Mouse (Mus musculus) layer of hippocampus, postnatal 14 days (tissue): ENCODE data around the gene Wwox. TPM values are rescaled to one million over a fixed set of nuclear protein-coding genes. Genes with fewer than 3 reads are reported as not detected.

Source experiments
- DNase-seq, 2 experiments: peaks; one replicate each; pipeline ENCODE4 v3.0.0; 2021 to 2022; ENCODE audit warnings: low spot score in 2 of 2, mixed read lengths in 1 of 2
- total RNA-seq, 2 experiments: library from RNA; stranded (reverse); gene quantifications; 2 replicates each; pipeline ENCODE4 v1.2.3; 2021

Wwox gene
- total RNA-seq, 2 experiments from 2014 or later: 11.2 to 12.3 TPM

DNA sequence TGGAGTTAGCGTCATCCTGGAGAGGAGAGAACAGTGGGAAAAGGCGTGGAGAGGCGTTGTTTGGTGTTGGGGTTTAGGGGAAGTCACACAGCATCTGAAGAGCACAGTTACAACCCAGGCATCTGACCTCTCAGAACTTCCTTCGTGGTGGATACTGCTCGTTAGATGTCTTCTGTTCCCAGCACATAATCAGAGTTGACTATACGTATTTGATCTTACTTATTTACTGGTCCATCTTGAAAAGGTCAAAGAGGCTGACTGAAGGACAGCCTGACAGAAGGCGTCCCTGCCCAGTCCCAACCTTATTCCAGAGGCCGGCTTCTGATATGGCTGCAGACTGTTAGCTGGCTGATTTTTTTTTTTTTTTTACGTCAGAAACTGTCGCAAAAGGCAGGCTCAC is 90.1 kb downstream of the Wwox start:
- no peak for DNase-seq

DNA sequence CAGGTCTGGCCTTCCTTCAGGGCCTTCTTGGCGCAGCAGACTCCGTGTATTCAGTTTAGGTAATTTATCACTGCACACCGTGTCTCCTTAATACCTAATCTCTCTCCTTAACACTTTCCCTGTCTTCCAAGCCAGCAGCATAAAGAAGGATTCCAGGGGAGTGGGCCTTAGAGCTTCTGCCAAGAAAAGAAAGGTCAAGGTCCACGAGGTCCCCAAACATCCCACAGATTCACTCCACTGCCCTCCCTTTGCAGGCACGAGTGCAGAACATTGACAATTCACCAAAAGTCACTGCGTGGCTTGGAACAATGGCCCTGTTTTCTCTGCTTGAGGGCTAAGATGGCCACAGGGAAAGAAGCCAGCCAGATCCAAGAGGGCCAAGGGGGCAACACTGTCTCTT is 96.7 kb downstream of the Wwox start:
- no peak for DNase-seq

GRCm38 (mm10) chr8:114541132-114541531 is 101.7 kb downstream of the Wwox start:
- peak; percentile 13 to 41 for DNase-seq

GRCm38 (mm10) chr8:114548360-114548759 is 108.9 kb downstream of the Wwox start:
- DNase-seq: no peak

DNA sequence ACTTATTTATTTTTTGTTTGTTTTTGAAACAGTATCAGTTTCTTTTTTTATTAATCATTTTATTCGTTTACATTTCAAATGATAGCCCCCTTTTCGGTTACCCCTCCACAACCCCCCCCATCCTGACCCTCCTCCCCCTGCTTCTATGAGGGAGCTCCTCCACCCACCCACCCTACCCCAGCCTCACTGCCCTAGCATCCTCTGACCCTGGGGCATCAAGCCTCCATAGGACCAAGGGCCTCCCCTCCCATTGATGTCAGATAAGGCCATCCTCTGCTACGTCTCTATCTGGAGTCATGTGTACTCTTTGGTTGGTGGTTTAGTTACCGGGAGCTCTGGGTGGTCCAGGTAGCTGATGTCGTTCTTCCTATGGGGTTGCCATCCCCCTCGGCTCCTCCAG is 109.4 kb downstream of the Wwox start:
- DNase-seq: no peak

DNA sequence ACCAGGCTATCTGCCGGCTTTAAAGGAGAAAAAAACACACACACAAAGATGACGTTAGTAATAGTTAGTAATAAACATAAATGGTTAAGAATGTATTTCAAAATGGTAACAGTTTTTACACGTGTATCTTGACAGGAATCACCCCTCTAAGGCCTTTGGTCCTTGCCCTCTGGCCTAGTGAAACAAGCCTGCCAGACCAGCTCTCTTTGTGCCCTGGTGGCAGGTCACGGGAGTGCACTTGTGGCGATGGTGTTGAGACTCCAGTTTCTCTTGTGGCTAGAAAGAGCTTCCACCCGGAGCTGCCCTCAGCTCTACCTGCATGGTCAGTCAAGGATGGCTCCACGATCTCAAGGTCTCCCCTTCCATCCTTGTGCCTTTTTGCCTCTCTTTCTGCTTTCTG is 110.6 kb downstream of the Wwox start:
- DNase-seq: no peak

DNA sequence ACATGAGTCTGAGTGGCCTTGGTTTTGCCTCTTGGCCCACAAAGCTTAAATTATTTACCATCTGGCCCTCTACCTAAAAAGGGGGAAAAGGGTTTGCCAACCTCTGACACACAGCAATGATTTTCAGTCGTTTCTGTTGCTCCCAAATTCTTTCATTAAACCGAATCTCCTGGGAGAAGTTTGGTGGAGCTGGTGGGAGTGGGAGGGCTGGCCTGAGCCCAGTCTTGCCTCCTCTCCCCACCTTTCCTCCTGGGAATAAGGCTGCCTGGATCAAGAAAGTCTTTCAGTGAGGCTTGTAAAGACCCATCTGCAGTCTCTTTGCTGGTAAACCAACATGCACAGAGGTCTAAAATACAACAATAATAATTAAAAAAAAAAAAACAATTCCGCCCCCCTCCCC is 113.2 kb downstream of the Wwox start:
- no peak for DNase-seq

DNA sequence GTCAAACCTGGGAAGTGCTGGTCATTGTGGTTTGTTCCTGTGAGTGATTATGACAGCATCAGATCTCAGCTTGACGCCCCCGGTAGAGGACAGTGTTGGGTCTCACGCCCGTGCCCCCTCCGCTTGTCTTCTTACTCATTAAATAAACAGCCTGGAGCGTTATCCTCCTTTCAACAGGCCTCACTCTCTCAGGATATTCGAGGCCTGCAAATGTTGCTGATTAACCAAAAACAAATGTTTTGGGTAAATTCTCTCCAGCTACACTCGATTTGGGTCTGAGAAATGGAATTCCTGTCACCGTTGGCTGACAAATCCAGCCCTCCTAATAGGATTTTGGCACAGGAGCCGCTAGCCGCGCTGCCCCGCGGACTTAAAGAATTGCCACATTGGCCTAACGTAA is 115.5 kb downstream of the Wwox start:
- no peak for DNase-seq

DNA sequence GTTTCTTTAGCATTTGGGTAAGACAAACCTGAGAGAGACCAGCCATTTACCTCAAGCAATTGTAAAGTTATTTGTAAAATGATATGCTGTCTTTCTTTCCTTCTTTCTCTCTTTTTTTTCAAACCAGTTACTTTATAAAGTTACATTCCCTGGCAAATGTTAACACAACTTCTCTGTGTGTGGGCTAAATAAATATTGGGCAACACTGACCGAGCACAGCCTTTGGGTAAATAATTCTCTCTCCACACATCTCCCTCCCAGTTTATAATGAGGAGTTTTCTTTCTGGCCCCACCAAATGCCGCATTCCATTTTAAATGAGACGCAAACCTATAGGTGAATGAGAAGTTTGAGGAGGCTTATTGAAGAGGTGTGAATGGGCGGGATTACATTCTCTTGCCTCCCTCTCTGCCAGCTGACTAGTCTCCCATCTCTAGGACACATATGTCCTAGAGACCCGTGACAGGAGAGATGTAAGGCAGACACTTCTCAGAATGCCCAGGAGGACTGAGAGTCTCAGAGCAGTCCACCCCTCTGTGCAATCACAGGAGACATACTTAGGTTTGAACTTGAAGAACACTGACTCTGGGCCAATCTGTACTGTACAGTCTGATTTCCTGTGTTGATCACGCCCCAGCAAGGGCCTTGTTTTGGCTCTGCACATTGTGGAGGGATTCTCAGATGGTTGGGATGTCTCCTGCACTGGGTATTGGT is 116.2 kb downstream of the Wwox start:
- DNase-seq: no peak

DNA sequence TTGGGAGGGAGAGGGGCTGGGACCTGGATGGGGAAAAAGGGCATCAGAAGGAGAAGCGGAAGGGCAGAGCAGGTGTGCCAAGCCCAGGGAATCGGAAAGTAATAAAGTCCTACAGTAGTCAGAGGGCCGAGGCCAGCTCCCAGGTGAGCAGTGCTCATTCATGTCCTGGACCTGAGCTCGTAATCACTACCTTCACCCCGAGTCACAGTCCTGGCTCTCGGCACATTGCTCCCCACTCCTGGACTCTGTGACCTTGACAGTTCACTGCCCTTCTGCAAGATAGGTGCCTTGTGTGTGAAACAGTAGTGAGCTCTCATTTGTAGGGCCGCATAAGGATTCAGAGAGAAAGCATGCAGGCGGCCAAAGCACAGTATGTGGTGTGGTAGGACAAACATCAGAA is 121.7 kb downstream of the Wwox start:
- no peak for DNase-seq

DNA sequence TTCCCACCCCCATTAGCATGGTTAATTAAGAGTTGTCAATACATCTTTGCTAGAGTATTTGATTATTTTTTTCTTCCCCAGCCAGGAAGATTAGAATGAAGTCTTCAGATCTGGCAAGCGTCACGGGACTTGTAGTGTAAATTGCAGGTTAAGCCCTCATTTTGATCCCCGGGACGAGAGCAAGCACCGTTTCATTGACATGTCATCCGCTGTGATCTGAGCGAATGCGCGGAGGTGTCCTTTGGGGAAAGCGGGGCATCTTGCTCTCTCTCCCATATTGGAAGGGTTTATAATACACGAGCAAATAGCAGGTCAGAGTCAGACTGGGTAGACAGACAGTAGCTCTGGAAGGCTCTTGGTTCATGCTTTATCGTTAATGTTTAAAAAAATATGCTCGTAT is 123.0 kb downstream of the Wwox start:
- no peak for DNase-seq

- DNase-seq: no peak
These were observed 123.9 kb downstream of the Wwox start for GRCm38 (mm10) chr8:114563361-114563760.

DNA sequence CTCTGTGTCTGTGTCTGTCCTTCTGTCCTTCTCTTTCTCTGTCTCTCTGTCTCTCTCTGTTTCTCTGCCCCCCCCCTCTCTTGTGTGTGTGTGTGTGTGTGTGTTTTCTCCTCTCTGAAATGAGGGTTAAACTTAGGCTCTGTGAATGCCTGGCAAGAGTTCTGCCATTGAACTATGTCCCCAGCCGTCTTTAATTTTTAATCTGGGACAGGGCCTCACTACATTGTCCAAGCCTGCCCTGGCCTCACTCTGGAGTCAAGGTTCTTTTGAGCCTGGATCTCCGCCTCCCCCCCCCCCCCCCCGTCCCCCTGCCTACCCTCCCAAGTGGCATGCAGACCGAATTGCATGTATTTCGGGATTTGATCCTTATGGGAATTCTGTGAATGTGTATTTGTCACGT is 124.6 kb downstream of the Wwox start:
- no peak for DNase-seq

DNA sequence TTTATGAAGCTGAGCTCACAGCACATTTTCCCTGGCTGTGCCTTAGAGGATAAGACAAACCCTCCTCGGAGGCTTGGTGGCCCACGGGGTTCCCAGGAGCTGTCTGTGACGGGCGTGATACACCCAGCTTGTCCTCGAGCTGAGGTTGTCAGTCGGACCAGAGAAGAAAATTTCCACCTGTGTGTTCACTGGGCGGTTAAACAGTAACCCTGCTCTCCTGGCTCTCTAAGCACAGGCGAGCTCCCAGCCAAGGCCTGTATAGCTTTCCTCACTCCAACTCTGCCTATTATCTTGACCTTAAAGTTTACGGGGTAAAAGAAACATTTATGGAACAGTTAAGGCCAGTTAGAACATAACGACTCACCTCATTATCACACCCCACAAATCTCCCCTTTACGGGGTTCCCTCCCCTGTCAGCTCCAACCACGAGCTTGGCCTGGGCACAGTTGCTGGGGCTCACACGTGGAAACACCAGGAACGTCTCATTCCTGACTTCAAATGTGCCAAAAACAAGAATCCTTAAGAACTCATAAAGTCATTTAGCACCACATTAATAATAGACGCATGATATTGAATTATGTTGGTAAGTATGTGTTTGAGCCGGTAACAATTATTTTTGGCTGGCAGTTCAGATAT is 129.2 kb downstream of the Wwox start:
- no peak for DNase-seq

- no peak for DNase-seq
These were observed 133.7 kb downstream of the Wwox start for GRCm38 (mm10) chr8:114573014-114573746.

GRCm38 (mm10) chr8:114573747-114574093 is 134.3 kb downstream of the Wwox start:
- DNase-seq: no peak

DNA sequence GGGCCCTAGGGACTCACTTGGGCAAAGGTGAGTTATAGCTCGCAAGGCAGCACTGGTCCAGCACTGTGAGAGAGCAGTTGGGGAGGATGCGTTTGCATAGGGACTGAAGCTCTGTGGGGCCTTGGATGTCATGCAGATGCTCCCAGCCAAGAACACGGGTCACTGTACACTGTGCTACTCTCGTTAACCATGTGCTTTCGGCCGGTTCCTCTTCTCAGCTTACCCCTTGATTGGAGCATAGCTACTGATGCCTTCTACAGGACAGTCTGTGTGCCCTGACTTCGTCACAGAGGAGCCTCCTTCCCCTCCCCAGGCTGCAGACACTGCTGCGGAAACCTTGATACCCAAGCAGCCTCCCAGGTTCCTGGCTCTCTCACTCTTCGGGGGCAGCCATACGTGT is 139.8 kb downstream of the Wwox start:
- DNase-seq: no peak

GRCm38 (mm10) chr8:114580684-114581083 is 141.2 kb downstream of the Wwox start:
- no peak for DNase-seq

DNA sequence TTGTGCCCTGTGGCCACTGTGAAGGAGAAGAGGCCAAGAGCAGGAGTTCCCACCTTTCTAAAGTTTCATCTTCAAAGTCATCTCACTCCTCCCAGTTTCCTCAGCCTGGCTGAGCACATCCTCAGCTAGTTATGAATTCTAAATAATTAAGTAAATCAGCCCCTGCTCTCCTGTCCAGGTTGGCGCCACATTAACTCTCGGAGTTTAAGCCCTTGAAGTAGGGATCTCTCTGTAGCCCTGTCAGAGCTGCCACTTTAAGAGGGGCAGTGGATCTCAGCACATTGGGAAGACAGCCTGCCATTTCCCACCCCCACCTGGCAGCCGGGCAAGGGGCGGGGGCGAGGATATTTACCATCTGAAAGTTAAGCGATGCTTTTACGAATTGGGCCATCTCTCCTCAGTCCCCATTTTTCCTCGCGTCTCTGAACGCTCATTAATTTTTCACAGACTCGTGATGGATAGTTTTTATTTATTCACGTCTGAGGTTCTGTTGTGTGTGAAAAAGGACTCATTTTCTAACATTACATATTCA is 150.9 kb downstream of the Wwox start:
- DNase-seq: no peak

GRCm38 (mm10) chr8:114591296-114592280 is 152.1 kb downstream of the Wwox start:
- DNase-seq: peak; percentile 57 to 87
